Mouse (Mus musculus): ENCODE measurements at regions not wholly inside any gene's neighbourhood (a gene's known extent, or its start where the extent isn't known, plus 50 kb on each side); places are given as distances from the start of the nearest gene placed in this dataset.

DNA sequence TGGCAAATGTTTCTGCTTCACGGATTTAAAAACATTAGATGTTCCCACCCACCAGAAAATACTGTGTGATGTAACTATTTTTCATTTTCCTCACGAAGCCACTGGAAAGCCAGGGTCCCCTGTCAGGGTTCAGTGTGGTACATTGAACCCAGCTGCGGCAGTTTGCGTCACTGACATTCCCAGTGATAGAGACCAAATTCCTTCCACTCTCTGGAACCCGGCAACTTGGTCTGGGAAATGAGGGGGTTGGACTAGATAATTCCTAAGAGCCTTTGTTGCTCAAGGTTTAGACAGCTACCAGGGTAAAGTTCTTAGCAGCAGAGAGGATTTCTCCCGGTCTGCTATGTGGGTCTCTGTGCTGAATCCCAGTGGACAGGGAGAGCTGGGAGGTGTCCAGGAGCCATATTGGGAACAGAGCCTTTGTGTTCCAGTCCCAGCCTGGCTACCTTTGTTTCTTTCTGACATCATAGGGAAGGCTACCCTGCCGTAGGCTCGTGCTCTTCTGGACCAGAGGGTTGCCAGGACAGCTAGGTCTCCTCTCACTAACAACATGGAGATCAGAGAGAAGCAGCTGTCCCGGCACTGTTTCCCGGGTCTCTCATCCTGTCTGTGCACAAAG lies 164.5 kb downstream of the Sec61b start:
- WGBS (ENCODE audit: insufficient replicate concordance), result 64% methylated on average over 10 of the region's 10 CpGs
- H3K4me2 ChIP-seq (ENCODE audit: low read depth), result no peak overlapping the region
- TF ChIP-seq EP300 (IDR thresholded peaks at IDR 0.05; ENCODE audit: low read depth), result no peak
- TF ChIP-seq CTCF (IDR thresholded peaks at IDR 0.05; ENCODE audit: low read depth), result no peak
- DNase-seq (ENCODE audit: low read depth in 3 of 3, low spot score in 3 of 3) (no peak), ATAC-seq (ENCODE audit: insufficient read depth) (no peak)
- no peaks in the 10 kb centered on the region for H3K27me3 ChIP-seq (ENCODE audit: control insufficient read depth, insufficient read depth, low read length)
- no peaks in the 10 kb centered on the region for H3K9me3 ChIP-seq (ENCODE audit: control insufficient read depth, low read length)
- H3K27ac ChIP-seq, result no peak overlapping the region
- no peaks in the 10 kb centered on the region for H3K36me3 ChIP-seq (replicated peaks; ENCODE audit: control insufficient read depth, insufficient read depth, low read depth)
- H3K4me3 ChIP-seq (ENCODE audit: insufficient read depth in 1 of 2, low read depth in 2 of 2, low read length in 2 of 2), result no peak overlapping the region
- H3K9ac ChIP-seq (replicated peaks), result no peak overlapping the region
- no peaks in the 10 kb centered on the region for H3K4me1 ChIP-seq (replicated peaks; ENCODE audit: control insufficient read depth in 2 of 2, insufficient read depth in 2 of 2, low read length in 1 of 2)

- Histone ChIP-seq H3K4me2 (ENCODE audit: low read depth) (no peak overlapping the region), H3K4me3 (ENCODE audit: insufficient read depth in 1 of 2, low read depth in 2 of 2, low read length in 2 of 2) (no peak overlapping the region), H3K9me3 (ENCODE audit: control insufficient read depth, low read length) (no peaks in the 10 kb centered on the region), H3K36me3 (replicated peaks; ENCODE audit: control insufficient read depth, insufficient read depth, low read depth) (no peaks in the 10 kb centered on the region), H3K9ac (replicated peaks) (no peak overlapping the region), H3K4me1 (replicated peaks; ENCODE audit: control insufficient read depth in 2 of 2, insufficient read depth in 2 of 2, low read length in 1 of 2) (no peaks in the 10 kb centered on the region), H3K27me3 (ENCODE audit: control insufficient read depth, insufficient read depth, low read length) (no peaks in the 10 kb centered on the region), H3K27ac (no peak overlapping the region)
- DNase-seq (ENCODE audit: low read depth in 3 of 3, low spot score in 3 of 3) (no peak), ATAC-seq (ENCODE audit: insufficient read depth) (no peak)
- no peak for TF ChIP-seq EP300 (IDR thresholded peaks at IDR 0.05; ENCODE audit: low read depth)
- TF ChIP-seq CTCF (IDR thresholded peaks at IDR 0.05; ENCODE audit: low read depth), result no peak
- WGBS (ENCODE audit: insufficient replicate concordance), result 44% methylated on average over 1 of the region's 1 CpGs
Measured at GRCm38 (mm10) chr4:47645093-47645492, 170.6 kb downstream of the Sec61b start.

- no peaks in the 10 kb centered on the region for H3K4me1 ChIP-seq (replicated peaks; ENCODE audit: control insufficient read depth in 2 of 2, insufficient read depth in 2 of 2, low read length in 1 of 2)
- H3K27me3 ChIP-seq (ENCODE audit: control insufficient read depth, insufficient read depth, low read length), result no peaks in the 10 kb centered on the region
- no peak overlapping the region for H3K4me3 ChIP-seq (ENCODE audit: insufficient read depth in 1 of 2, low read depth in 2 of 2, low read length in 2 of 2)
- no peaks in the 10 kb centered on the region for H3K36me3 ChIP-seq (replicated peaks; ENCODE audit: control insufficient read depth, insufficient read depth, low read depth)
- TF ChIP-seq EP300 (IDR thresholded peaks at IDR 0.05; ENCODE audit: low read depth) (no peak), CTCF (IDR thresholded peaks at IDR 0.05; ENCODE audit: low read depth) (no peak)
- WGBS (ENCODE audit: insufficient replicate concordance), result 78% methylated on average over 8 of the region's 8 CpGs
- no peak for ATAC-seq (ENCODE audit: insufficient read depth)
- no peak overlapping the region for H3K4me2 ChIP-seq (ENCODE audit: low read depth)
- H3K27ac ChIP-seq, result no peak overlapping the region
- DNase-seq (ENCODE audit: low read depth in 3 of 3, low spot score in 3 of 3), result no peak
- H3K9ac ChIP-seq (replicated peaks), result no peak overlapping the region
- no peaks in the 10 kb centered on the region for H3K9me3 ChIP-seq (ENCODE audit: control insufficient read depth, low read length)
Measured at GRCm38 (mm10) chr4:47648701-47649100, 174.2 kb downstream of the Sec61b start.

GRCm38 (mm10) chr4:47649951-47650350 lies 175.5 kb downstream of the Sec61b start:
- no peaks in the 10 kb centered on the region for H3K9me3 ChIP-seq (ENCODE audit: control insufficient read depth, low read length)
- no peak overlapping the region for H3K4me2 ChIP-seq (ENCODE audit: low read depth)
- no peaks in the 10 kb centered on the region for H3K4me1 ChIP-seq (replicated peaks; ENCODE audit: control insufficient read depth in 2 of 2, insufficient read depth in 2 of 2, low read length in 1 of 2)
- WGBS (ENCODE audit: insufficient replicate concordance), result 58% methylated on average over 3 of the region's 3 CpGs
- no peak for TF ChIP-seq CTCF (IDR thresholded peaks at IDR 0.05; ENCODE audit: low read depth)
- no peak for TF ChIP-seq EP300 (IDR thresholded peaks at IDR 0.05; ENCODE audit: low read depth)
- H3K27me3 ChIP-seq (ENCODE audit: control insufficient read depth, insufficient read depth, low read length), result no peaks in the 10 kb centered on the region
- ATAC-seq (ENCODE audit: insufficient read depth) (no peak), DNase-seq (ENCODE audit: low read depth in 3 of 3, low spot score in 3 of 3) (no peak)
- H3K36me3 ChIP-seq (replicated peaks; ENCODE audit: control insufficient read depth, insufficient read depth, low read depth), result no peaks in the 10 kb centered on the region
- no peak overlapping the region for H3K4me3 ChIP-seq (ENCODE audit: insufficient read depth in 1 of 2, low read depth in 2 of 2, low read length in 2 of 2)
- no peak overlapping the region for H3K27ac ChIP-seq
- no peak overlapping the region for H3K9ac ChIP-seq (replicated peaks)

DNA sequence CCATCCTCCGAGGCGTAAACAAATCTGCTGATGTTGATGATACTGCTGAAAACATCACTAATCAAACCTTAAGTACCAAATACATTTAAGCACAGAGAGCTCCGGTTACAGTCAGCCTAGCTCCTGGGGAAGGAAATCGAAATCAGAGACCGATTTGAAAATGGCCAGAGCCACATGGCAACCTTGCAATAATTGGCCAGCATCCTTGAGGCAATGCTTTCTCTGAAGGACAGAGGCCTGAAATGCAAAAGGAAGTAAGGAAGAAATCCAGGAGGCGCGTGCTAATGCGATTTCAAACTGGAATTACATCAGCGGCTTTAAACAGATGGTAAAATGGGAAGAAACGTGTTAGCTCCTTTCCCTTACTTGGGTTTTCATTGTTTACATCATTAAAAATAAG lies 177.1 kb downstream of the Sec61b start:
- no peaks in the 10 kb centered on the region for H3K36me3 ChIP-seq (replicated peaks; ENCODE audit: control insufficient read depth, insufficient read depth, low read depth)
- DNase-seq (ENCODE audit: low read depth in 3 of 3, low spot score in 3 of 3) (no peak), ATAC-seq (ENCODE audit: insufficient read depth) (no peak)
- no peaks in the 10 kb centered on the region for H3K4me1 ChIP-seq (replicated peaks; ENCODE audit: control insufficient read depth in 2 of 2, insufficient read depth in 2 of 2, low read length in 1 of 2)
- no peak overlapping the region for H3K9ac ChIP-seq (replicated peaks)
- no peaks in the 10 kb centered on the region for H3K27me3 ChIP-seq (ENCODE audit: control insufficient read depth, insufficient read depth, low read length)
- no peaks in the 10 kb centered on the region for H3K9me3 ChIP-seq (ENCODE audit: control insufficient read depth, low read length)
- no peak overlapping the region for H3K27ac ChIP-seq
- no peak overlapping the region for H3K4me3 ChIP-seq (ENCODE audit: insufficient read depth in 1 of 2, low read depth in 2 of 2, low read length in 2 of 2)
- no peak overlapping the region for H3K4me2 ChIP-seq (ENCODE audit: low read depth)
- no peak for TF ChIP-seq CTCF (IDR thresholded peaks at IDR 0.05; ENCODE audit: low read depth)
- TF ChIP-seq EP300 (IDR thresholded peaks at IDR 0.05; ENCODE audit: low read depth), result no peak
- WGBS (ENCODE audit: insufficient replicate concordance), result 74% methylated on average over 10 of the region's 10 CpGs
